Mouse (Mus musculus) cerebellum, adult (tissue): Measurements from ENCODE around the gene Ms4a4a.

Source experiments
- ATAC-seq: cut with Nextera tagmentation; 2 replicates; pipeline ENCODE4 v1.9.2; 2017; ENCODE audit warnings: mild to moderate bottlenecking, moderate library complexity, mixed read lengths; ENCODE audit not compliant: insufficient number of reproducible peaks, low FRiP score, low TSS enrichment

Ms4a4a gene

GRCm38 (mm10) chr19:11375273-11375672, at the start of gene Ms4a4a:
Gene Ms4a4a, plus strand, starts transcription at chr19:11375523.
- no peak for ATAC-seq

GRCm38 (mm10) chr19:11335932-11336331, 39.4 kb upstream of the Ms4a4a start, which contains the start of gene Ms4a7:
Gene Ms4a7, minus strand, starts transcription at chr19:11336146.
- no peak for ATAC-seq

- no peak for ATAC-seq
Observed at GRCm38 (mm10) chr19:11343147-11343546, 32.2 kb upstream of the Ms4a4a start.

GRCm38 (mm10) chr19:11343992-11344391, 31.3 kb upstream of the Ms4a4a start:
- no peak for ATAC-seq

- ATAC-seq: no peak
Observed at GRCm38 (mm10) chr19:11349698-11350481, 25.4 kb upstream of the Ms4a4a start.

- no peak for ATAC-seq
Observed at GRCm38 (mm10) chr19:11351878-11352277, 23.4 kb upstream of the Ms4a4a start.

GRCm38 (mm10) chr19:11355730-11356129, 19.6 kb upstream of the Ms4a4a start:
- ATAC-seq: no peak

- ATAC-seq: no peak
Observed at GRCm38 (mm10) chr19:11360106-11360505, 15.2 kb upstream of the Ms4a4a start.

GRCm38 (mm10) chr19:11362002-11362401, 13.3 kb upstream of the Ms4a4a start:
- ATAC-seq: no peak

GRCm38 (mm10) chr19:11368310-11368709, 7.0 kb upstream of the Ms4a4a start:
- no peak for ATAC-seq

- ATAC-seq: no peak
Observed at GRCm38 (mm10) chr19:11371181-11371580, 4.1 kb upstream of the Ms4a4a start.

- no peak for ATAC-seq
Observed at GRCm38 (mm10) chr19:11376399-11376798, 1.1 kb downstream of the Ms4a4a start.

GRCm38 (mm10) chr19:11387109-11387508, 11.8 kb downstream of the Ms4a4a start:
- no peak for ATAC-seq

- ATAC-seq: no peak
Observed at GRCm38 (mm10) chr19:11387685-11388084, 12.4 kb downstream of the Ms4a4a start.

- no peak for ATAC-seq
Observed at GRCm38 (mm10) chr19:11388949-11389348, 13.6 kb downstream of the Ms4a4a start.

GRCm38 (mm10) chr19:11395769-11396168, 20.4 kb downstream of the Ms4a4a start:
- ATAC-seq: no peak

GRCm38 (mm10) chr19:11404527-11404926, 29.2 kb downstream of the Ms4a4a start, which contains the start of gene Ms4a4c:
Gene Ms4a4c, plus strand, starts transcription at chr19:11404770.
- ATAC-seq: no peak

GRCm38 (mm10) chr19:11407428-11407827, 32.1 kb downstream of the Ms4a4a start:
- ATAC-seq: no peak

GRCm38 (mm10) chr19:11408591-11408990, 33.3 kb downstream of the Ms4a4a start:
- no peak for ATAC-seq

- no peak for ATAC-seq
Observed at GRCm38 (mm10) chr19:11411640-11412039, 36.3 kb downstream of the Ms4a4a start.

GRCm38 (mm10) chr19:11414084-11414483, 38.8 kb downstream of the Ms4a4a start:
- no peak for ATAC-seq

- no peak for ATAC-seq
Observed at GRCm38 (mm10) chr19:11415581-11415980, 40.3 kb downstream of the Ms4a4a start.
